Mouse (Mus musculus) lung, embryonic 16.5 days (tissue): Measurements from ENCODE around the gene Nlrx1. TPM values are rescaled to one million over a fixed set of nuclear protein-coding genes. Genes with fewer than 3 reads are reported as not detected.
A peak's percentile ranks its signal among the peaks of the same experiment; 100 is the strongest.
"Not testable (repeated sequence)": the region's sequence is repeated elsewhere in the genome, so short reads cannot be mapped to it uniquely, and the experiment has no call there.

Experiments used
- ATAC-seq: fragments of 200-750 bp; cut with Nextera tagmentation; 2 replicates; pipeline ENCODE4 v1.8.0; 2017; ENCODE audit warnings: low read depth, mild to moderate bottlenecking, moderate library complexity
- H3K27ac ChIP-seq: fragments of 300-500 bp; sonication (generic); 2 replicates; pipeline ENCODE4 v1.5.1; 2014; ENCODE audit warnings: mild to moderate bottlenecking, control low read depth, low read length
- H3K27me3 ChIP-seq: fragments of 300-500 bp; sonication (generic); 2 replicates; pipeline ENCODE4 v1.6.1; 2014; ENCODE audit warnings: low read depth, low read length, mixed read lengths; ENCODE audit not compliant: control insufficient read depth, insufficient read depth
- H3K36me3 ChIP-seq: fragments of 300-500 bp; sonication (generic); 2 replicates; pipeline ENCODE4 v1.6.1; 2014; ENCODE audit warnings: low read length; ENCODE audit not compliant: control insufficient read depth, insufficient read depth
- H3K4me1 ChIP-seq: fragments of 300-500 bp; sonication (generic); replicated peaks from 2 replicates; pipeline ENCODE4 v1.6.1; 2014; ENCODE audit warnings: low read length, mixed read lengths; ENCODE audit not compliant: control insufficient read depth, insufficient read depth
- H3K4me2 ChIP-seq: fragments of 300-500 bp; sonication (generic); 2 replicates; pipeline ENCODE4 v1.6.1; 2014; ENCODE audit warnings: low read depth, low read length, control low read depth
- H3K4me3 ChIP-seq: fragments of 300-500 bp; sonication (generic); 2 replicates; pipeline ENCODE4 v1.5.1; 2014; ENCODE audit warnings: mild to moderate bottlenecking, low read length, control low read depth
- H3K9ac ChIP-seq: fragments of 300-500 bp; sonication (generic); 2 replicates; pipeline ENCODE4 v1.6.1; 2014; ENCODE audit warnings: low read length, control low read depth
- H3K9me3 ChIP-seq: fragments of 300-500 bp; sonication (generic); 2 replicates; pipeline ENCODE4 v1.6.1; 2016; ENCODE audit warnings: low read length; ENCODE audit not compliant: control insufficient read depth
- WGBS: fragments of 180-500 bp; shearing (Covaris S2); extraction: QIAGEN DNeasy Blood & Tissue Kit; methylation state at CpG from one replicate; pipeline ENCODE4 v1.1.7; 2014; 5-methylcytosine and 5-hydroxymethylcytosine counted together
- polyA plus RNA-seq: library from polyadenylated mRNA; unstranded; fragments of >200 nt; fragmentation: Nextera tagmentation; extraction: Ambion mirVana; gene quantifications from 2 replicates; pipeline ENCODE4 v1.2.1, GENCODE M21; 2015

Gene Nlrx1
- polyA plus RNA-seq, 1 experiment from 2014 or later: 10.4 TPM

GRCm38 (mm10) chr9:44306532-44306931, 38.1 kb upstream of the Nlrx1 start:
- Histone ChIP-seq H3K9ac (no peak overlapping the region), H3K4me2 (no peak overlapping the region), H3K9me3 (no peaks in the 10 kb centered on the region), H3K4me3 (no peak overlapping the region), H3K27me3 (no peaks in the 10 kb centered on the region), H3K27ac (no peak overlapping the region), H3K4me1 (peaks cover 10% of the 10 kb centered on the region), H3K36me3 (no peaks in the 10 kb centered on the region)
- no peak for ATAC-seq
- 81% methylated on average over 6 of the region's 6 CpGs for WGBS

GRCm38 (mm10) chr9:44305466-44306079, 37.2 kb upstream of the Nlrx1 start, which contains the start of gene Hinfp:
Gene Hinfp, minus strand, starts transcription at chr9:44305671.
- ATAC-seq: peak; percentile 100
- Histone ChIP-seq H3K9ac (peak within 1 kb of the TSS; percentile 96), H3K4me3 (peak within 1 kb of the TSS; percentile 92), H3K4me2 (peak within 1 kb of the TSS; percentile 75), H3K27ac (peak within 1 kb of the TSS; percentile 78), H3K9me3 (no peaks in the 10 kb centered on the region), H3K4me1 (peaks cover 10% of the 10 kb centered on the region), H3K36me3 (peaks cover 6% of the 10 kb centered on the region), H3K27me3 (no peaks in the 10 kb centered on the region)
- whole genome bisulfite sequencing: under 1% methylated on average over 54 of the region's 54 CpGs

GRCm38 (mm10) chr9:44300001-44300400, 31.6 kb upstream of the Nlrx1 start:
- not testable (repeated sequence) for H3K9me3 ChIP-seq, H3K9ac ChIP-seq, H3K4me2 ChIP-seq, ATAC-seq, H3K4me3 ChIP-seq, H3K27me3 ChIP-seq, H3K27ac ChIP-seq
- WGBS: 94% methylated on average over 3 of the region's 3 CpGs
- Histone ChIP-seq H3K36me3 (peaks cover 45% of the 10 kb centered on the region), H3K4me1 (peaks cover 10% of the 10 kb centered on the region)

- Histone ChIP-seq H3K9me3 (no peaks in the 10 kb centered on the region), H3K36me3 (peaks cover 29% of the 10 kb centered on the region), H3K9ac (no peak overlapping the region), H3K27ac (no peak overlapping the region), H3K27me3 (peaks cover 12% of the 10 kb centered on the region), H3K4me1 (peaks cover 15% of the 10 kb centered on the region), H3K4me2 (no peak overlapping the region), H3K4me3 (no peak overlapping the region)
- ATAC-seq: 0 out of 2 replicates have a peak, but pooled peaks have one; percentile 21
- WGBS: 70% methylated on average over 3 of the region's 3 CpGs
Measured at GRCm38 (mm10) chr9:44292490-44292889, 24.1 kb upstream of the Nlrx1 start.

- H3K9me3 ChIP-seq: no peaks in the 10 kb centered on the region
- no peak overlapping the region; the same call in 1 of the 2 replicates for H3K4me2 ChIP-seq
- H3K36me3 ChIP-seq: peaks cover 12% of the 10 kb centered on the region; the same call in 1 of the 2 replicates
- H3K9ac ChIP-seq: no peak overlapping the region
- 12% methylated on average over 11 of the region's 11 CpGs for WGBS
- H3K4me3 ChIP-seq: no peak overlapping the region
- H3K27me3 ChIP-seq: peaks cover 18% of the 10 kb centered on the region
- ATAC-seq: no peak; the same call in 1 of the 2 replicates
- no peak overlapping the region for H3K27ac ChIP-seq
- peaks cover 19% of the 10 kb centered on the region for H3K4me1 ChIP-seq
Measured at GRCm38 (mm10) chr9:44288959-44289291, 20.5 kb upstream of the Nlrx1 start.

- H3K36me3 ChIP-seq: peaks cover 10% of the 10 kb centered on the region; the same call in 1 of the 2 replicates
- H3K4me3 ChIP-seq: peak within 1 kb of the TSS; percentile 55
- H3K9ac ChIP-seq: peak within 1 kb of the TSS; percentile 64
- H3K4me1 ChIP-seq: peaks cover 19% of the 10 kb centered on the region
- peak; percentile 53 for ATAC-seq
- no peak within 1 kb of the TSS for H3K27ac ChIP-seq
- H3K9me3 ChIP-seq: no peaks in the 10 kb centered on the region
- peaks cover 18% of the 10 kb centered on the region for H3K27me3 ChIP-seq
- H3K4me2 ChIP-seq: peak within 1 kb of the TSS; percentile 88
- WGBS: 2% methylated on average over 38 of the region's 38 CpGs
Measured at GRCm38 (mm10) chr9:44288076-44288958, 19.9 kb upstream of the Nlrx1 start, which contains the start of gene Abcg4. Gene Abcg4, minus strand, starts transcription at chr9:44288615.

- Histone ChIP-seq H3K9ac (peak overlapping the region; percentile 64), H3K27me3 (peaks cover 18% of the 10 kb centered on the region), H3K9me3 (no peaks in the 10 kb centered on the region), H3K4me3 (peak overlapping the region; percentile 55), H3K27ac (no peak overlapping the region), H3K4me1 (peaks cover 19% of the 10 kb centered on the region), H3K4me2 (peak overlapping the region; percentile 88), H3K36me3 (peaks cover 5% of the 10 kb centered on the region; the same call in 1 of the 2 replicates)
- peak; percentile 56 for ATAC-seq
- under 1% methylated on average over 45 of the region's 47 CpGs for WGBS
Measured at GRCm38 (mm10) chr9:44287401-44288075, 19.1 kb upstream of the Nlrx1 start.

GRCm38 (mm10) chr9:44287003-44287400, 18.6 kb upstream of the Nlrx1 start:
- Histone ChIP-seq H3K36me3 (peaks cover 5% of the 10 kb centered on the region; the same call in 1 of the 2 replicates), H3K27ac (no peak overlapping the region), H3K9ac (peak overlapping the region; percentile 64), H3K4me3 (peak overlapping the region; percentile 55), H3K9me3 (no peaks in the 10 kb centered on the region), H3K27me3 (peaks cover 18% of the 10 kb centered on the region), H3K4me1 (peaks cover 19% of the 10 kb centered on the region), H3K4me2 (peak overlapping the region; percentile 88)
- no peak for ATAC-seq
- WGBS: 17% methylated on average over 11 of the region's 11 CpGs
